Mouse (Mus musculus): ENCODE data around the gene Slc39a1. TPM values are rescaled to one million over a fixed set of nuclear protein-coding genes. Genes with fewer than 3 reads are reported as not detected.

The Slc39a1 gene
- polyA plus RNA-seq, 1 experiment from 2014 or later: 108 TPM

- H3K36me3 ChIP-seq (ENCODE audit: insufficient read depth, low read length): peaks cover 35% of the 10 kb centered on the region
- ATAC-seq (ENCODE audit: low FRiP score, low TSS enrichment): no peak
- H3K4me2 ChIP-seq (replicated peaks; ENCODE audit: low read depth, low read length): peak overlapping the region; percentile 95
- peaks cover 17% of the 10 kb centered on the region for H3K4me1 ChIP-seq (ENCODE audit: insufficient read depth, low read length)
- peak overlapping the region; percentile 97; the same call in 1 of the 2 replicates for H3K27ac ChIP-seq (ENCODE audit: low read length)
- peak overlapping the region; percentile 89 for H3K4me3 ChIP-seq (ENCODE audit: low read length)
- H3K9me3 ChIP-seq (ENCODE audit: low read length): no peaks in the 10 kb centered on the region
- WGBS: 32% methylated on average over 10 of the region's 10 CpGs
- peak overlapping the region; percentile 89 for H3K9ac ChIP-seq (replicated peaks; ENCODE audit: low read length)
- H3K27me3 ChIP-seq (ENCODE audit: insufficient read depth, low read length): no peaks in the 10 kb centered on the region
Observed at GRCm38 (mm10) chr3:90264687-90265033, 16.7 kb downstream of the Slc39a1 start.

DNA sequence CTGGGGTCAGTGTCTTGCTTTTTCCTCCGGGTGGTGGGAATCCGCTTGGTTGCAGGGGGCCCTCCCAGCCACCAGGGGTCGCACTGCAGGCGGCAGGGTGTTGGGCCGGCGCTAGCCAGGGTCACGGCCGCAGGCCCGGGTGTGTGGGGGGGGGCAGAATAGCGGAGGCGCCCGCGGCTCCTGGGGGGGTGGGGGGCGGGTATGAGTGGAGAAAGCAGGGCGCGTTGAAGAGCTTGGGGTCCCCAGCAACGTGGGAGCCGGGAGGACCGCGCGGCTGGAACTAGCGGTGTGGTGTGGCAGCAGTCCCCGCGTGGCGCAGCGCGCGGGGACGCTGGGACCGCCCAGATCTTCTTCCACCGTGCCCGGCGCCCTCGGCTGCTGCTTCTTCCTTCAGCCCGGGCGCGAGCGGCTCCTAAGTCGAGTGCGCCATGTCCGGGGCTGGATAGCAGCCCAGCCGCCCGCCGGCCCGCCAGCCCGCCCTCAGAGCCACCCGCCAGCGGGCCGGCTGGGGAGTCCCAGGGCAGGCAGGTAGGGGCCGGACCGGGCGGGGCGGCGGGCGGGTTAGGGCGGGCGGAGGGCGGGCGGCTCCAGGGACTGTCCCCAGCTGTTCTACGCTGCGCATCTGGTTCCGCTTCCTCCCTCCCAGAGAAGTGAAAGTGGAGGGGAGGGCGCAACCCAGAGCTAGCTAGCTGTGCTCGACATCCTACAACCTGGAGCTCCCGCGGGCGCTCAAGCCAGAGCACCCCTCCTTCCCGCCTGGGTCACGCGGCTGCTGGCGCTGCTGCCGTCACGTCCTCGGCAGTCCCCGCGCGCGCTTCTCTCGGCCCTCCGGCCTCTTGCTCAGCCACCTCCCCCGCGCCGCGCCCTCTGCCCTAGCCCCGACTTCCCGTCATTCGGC, 17.3 kb downstream of the Slc39a1 start, which contains the start of gene Dennd4b:
Gene Dennd4b, plus strand, starts transcription at position 152 of the 898 bp plus-strand sequence.
- Histone ChIP-seq H3K9ac (replicated peaks; ENCODE audit: low read length) (peak within 1 kb of the TSS; percentile 89), H3K27ac (ENCODE audit: low read length) (peak within 1 kb of the TSS; percentile 97), H3K36me3 (ENCODE audit: insufficient read depth, low read length) (peaks cover 28% of the 10 kb centered on the region), H3K4me2 (replicated peaks; ENCODE audit: low read depth, low read length) (peak within 1 kb of the TSS; percentile 95), H3K9me3 (ENCODE audit: low read length) (no peaks in the 10 kb centered on the region), H3K27me3 (ENCODE audit: insufficient read depth, low read length) (no peaks in the 10 kb centered on the region), H3K4me3 (ENCODE audit: low read length) (peak within 1 kb of the TSS; percentile 89), H3K4me1 (ENCODE audit: insufficient read depth, low read length) (peaks cover 17% of the 10 kb centered on the region)
- ATAC-seq (ENCODE audit: low FRiP score, low TSS enrichment): peak; percentile 94
- WGBS: under 1% methylated on average over 72 of the region's 87 CpGs

DNA sequence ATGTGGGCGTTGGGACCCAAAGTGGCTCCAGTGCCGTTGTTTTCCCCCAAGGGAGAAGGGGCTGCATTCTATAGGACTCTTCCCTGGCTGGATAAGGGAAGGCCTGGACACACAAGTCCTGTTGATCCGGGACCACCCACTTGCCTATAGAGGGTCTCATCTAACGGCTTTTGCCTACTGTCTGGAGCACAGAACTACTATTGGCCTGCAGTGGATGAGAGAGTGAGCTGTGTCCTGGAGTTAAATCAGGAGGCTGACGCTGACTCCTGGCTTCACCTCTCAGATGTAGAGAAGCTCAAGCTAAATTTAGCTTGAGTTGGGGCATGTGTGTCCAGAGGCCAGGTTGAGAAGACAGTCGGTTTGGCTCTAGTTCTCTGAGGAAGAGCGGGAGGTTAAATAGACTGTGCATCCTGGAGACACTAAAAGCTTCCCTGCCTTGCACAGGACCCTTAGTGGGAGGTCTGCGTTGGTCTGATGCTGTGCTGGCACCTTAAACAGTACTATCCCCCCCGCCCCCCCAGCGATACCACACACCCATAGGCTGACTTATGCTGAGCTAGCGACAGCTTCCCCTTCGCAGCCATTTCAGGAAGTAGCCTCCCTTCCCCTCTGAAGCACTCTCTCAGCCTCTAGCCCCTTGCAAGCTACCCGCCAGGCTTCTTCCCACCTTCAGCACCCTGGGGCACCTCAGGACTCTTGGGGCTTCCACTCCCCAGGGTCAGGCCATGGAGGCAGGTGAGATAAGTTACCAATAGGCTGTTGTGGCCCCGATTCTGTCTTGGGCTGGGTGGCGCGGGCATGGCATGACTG, 18.2 kb downstream of the Slc39a1 start:
- no peaks in the 10 kb centered on the region for H3K9me3 ChIP-seq (ENCODE audit: low read length)
- H3K4me1 ChIP-seq (ENCODE audit: insufficient read depth, low read length): peaks cover 17% of the 10 kb centered on the region
- H3K36me3 ChIP-seq (ENCODE audit: insufficient read depth, low read length): peaks cover 21% of the 10 kb centered on the region
- H3K27me3 ChIP-seq (ENCODE audit: insufficient read depth, low read length): no peaks in the 10 kb centered on the region
- 24% methylated on average over 16 of the region's 16 CpGs for WGBS
- ATAC-seq (ENCODE audit: low FRiP score, low TSS enrichment): peak; percentile 33; the same call in 1 of the 2 replicates
- H3K4me3 ChIP-seq (ENCODE audit: low read length): peak overlapping the region; percentile 89
- H3K9ac ChIP-seq (replicated peaks; ENCODE audit: low read length): peak overlapping the region; percentile 89
- peak overlapping the region; percentile 95 for H3K4me2 ChIP-seq (replicated peaks; ENCODE audit: low read depth, low read length)
- peak overlapping the region; percentile 97 for H3K27ac ChIP-seq (ENCODE audit: low read length)

DNA sequence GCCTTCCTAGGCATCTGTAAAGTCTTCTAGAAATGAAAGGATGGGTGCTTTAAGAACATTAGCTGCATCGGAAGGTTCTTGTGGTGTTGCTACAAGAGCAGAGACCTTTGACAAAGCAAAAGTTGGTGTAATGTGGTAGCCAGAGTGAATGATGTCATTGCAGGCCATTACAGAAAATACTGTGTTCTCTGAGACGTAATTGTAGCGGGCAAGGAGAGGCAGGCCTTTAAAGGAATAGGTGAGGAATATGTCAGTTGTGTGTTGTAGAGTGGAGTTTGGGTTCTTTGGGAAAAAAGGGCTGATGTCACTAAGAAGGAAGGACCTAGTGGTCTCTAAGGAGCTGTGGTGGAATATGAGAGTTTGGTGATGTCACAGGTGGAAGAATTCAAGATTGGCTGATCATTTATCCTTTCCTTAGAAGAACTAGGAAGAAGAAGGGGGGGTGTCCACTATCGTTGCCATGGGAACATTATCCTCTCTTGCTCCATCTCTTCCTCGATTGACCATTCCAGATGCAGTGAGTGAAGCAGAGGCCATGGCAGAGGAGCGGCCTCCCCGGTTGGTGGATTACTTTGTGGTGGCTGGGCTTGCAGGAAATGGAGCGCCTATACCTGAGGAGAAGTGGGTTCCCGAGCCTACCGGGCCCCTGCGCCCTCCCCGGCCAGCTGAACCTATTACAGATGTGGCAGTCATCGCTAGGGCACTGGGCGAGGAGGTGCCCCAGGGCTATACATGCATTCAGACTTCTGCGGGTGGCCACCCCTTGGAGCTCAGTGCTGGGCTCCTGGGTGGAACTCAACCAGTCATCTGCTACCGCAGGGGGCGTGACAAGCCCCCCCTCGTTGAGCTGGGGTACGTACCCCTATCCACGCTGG, 19.2 kb downstream of the Slc39a1 start:
- no peak for ATAC-seq (ENCODE audit: low FRiP score, low TSS enrichment)
- 92% methylated on average over 20 of the region's 20 CpGs for WGBS
- H3K9me3 ChIP-seq (ENCODE audit: low read length): no peaks in the 10 kb centered on the region
- no peaks in the 10 kb centered on the region for H3K27me3 ChIP-seq (ENCODE audit: insufficient read depth, low read length)
- no peak overlapping the region for H3K9ac ChIP-seq (replicated peaks; ENCODE audit: low read length)
- H3K27ac ChIP-seq (ENCODE audit: low read length): peak overlapping the region; percentile 97; the same call in 1 of the 2 replicates
- H3K36me3 ChIP-seq (ENCODE audit: insufficient read depth, low read length): peaks cover 12% of the 10 kb centered on the region
- H3K4me2 ChIP-seq (replicated peaks; ENCODE audit: low read depth, low read length): peak overlapping the region; percentile 95
- H3K4me1 ChIP-seq (ENCODE audit: insufficient read depth, low read length): peaks cover 17% of the 10 kb centered on the region
- peak overlapping the region; percentile 89 for H3K4me3 ChIP-seq (ENCODE audit: low read length)

GRCm38 (mm10) chr3:90268190-90268589, 20.2 kb downstream of the Slc39a1 start:
- no peak overlapping the region for H3K4me3 ChIP-seq (ENCODE audit: low read length)
- H3K27ac ChIP-seq (ENCODE audit: low read length): no peak overlapping the region
- ATAC-seq (ENCODE audit: low FRiP score, low TSS enrichment): no peak
- no peaks in the 10 kb centered on the region for H3K27me3 ChIP-seq (ENCODE audit: insufficient read depth, low read length)
- WGBS: 94% methylated on average over 11 of the region's 11 CpGs
- H3K4me2 ChIP-seq (replicated peaks; ENCODE audit: low read depth, low read length): no peak overlapping the region
- H3K9ac ChIP-seq (replicated peaks; ENCODE audit: low read length): no peak overlapping the region
- H3K4me1 ChIP-seq (ENCODE audit: insufficient read depth, low read length): peaks cover 17% of the 10 kb centered on the region
- peaks cover 10% of the 10 kb centered on the region for H3K36me3 ChIP-seq (ENCODE audit: insufficient read depth, low read length)
- no peaks in the 10 kb centered on the region for H3K9me3 ChIP-seq (ENCODE audit: low read length)

GRCm38 (mm10) chr3:90268971-90269370, 21.0 kb downstream of the Slc39a1 start:
- peaks cover 8% of the 10 kb centered on the region for H3K36me3 ChIP-seq (ENCODE audit: insufficient read depth, low read length)
- WGBS: 93% methylated on average over 16 of the region's 16 CpGs
- no peaks in the 10 kb centered on the region for H3K27me3 ChIP-seq (ENCODE audit: insufficient read depth, low read length)
- no peak for ATAC-seq (ENCODE audit: low FRiP score, low TSS enrichment)
- H3K4me3 ChIP-seq (ENCODE audit: low read length): no peak overlapping the region
- H3K27ac ChIP-seq (ENCODE audit: low read length): no peak overlapping the region
- no peak overlapping the region for H3K9ac ChIP-seq (replicated peaks; ENCODE audit: low read length)
- H3K4me1 ChIP-seq (ENCODE audit: insufficient read depth, low read length): peaks cover 17% of the 10 kb centered on the region
- H3K4me2 ChIP-seq (replicated peaks; ENCODE audit: low read depth, low read length): no peak overlapping the region
- H3K9me3 ChIP-seq (ENCODE audit: low read length): no peaks in the 10 kb centered on the region

DNA sequence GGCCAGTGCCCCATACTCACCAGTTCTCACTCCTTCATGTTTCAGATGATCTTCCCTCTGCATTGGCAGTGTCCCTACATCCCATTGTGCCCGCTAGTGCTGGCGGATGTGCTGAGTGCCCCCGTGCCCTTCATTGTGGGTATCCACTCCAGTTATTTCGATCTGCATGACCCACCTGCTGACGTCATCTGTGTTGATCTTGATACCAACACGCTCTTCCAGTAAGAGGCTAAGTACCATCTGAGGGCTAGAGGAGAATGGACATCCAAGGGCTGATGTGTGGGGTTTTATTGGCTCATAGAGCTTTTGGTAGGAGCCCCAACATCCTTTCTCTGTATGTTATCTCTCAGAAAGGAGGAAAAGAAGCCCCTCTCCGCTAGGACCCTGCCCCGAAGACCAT, 22.8 kb downstream of the Slc39a1 start:
- Histone ChIP-seq H3K27ac (ENCODE audit: low read length) (no peak overlapping the region), H3K36me3 (ENCODE audit: insufficient read depth, low read length) (peaks cover 8% of the 10 kb centered on the region), H3K9ac (replicated peaks; ENCODE audit: low read length) (no peak overlapping the region), H3K9me3 (ENCODE audit: low read length) (no peaks in the 10 kb centered on the region), H3K4me3 (ENCODE audit: low read length) (no peak overlapping the region), H3K4me1 (ENCODE audit: insufficient read depth, low read length) (peaks cover 14% of the 10 kb centered on the region; the same call in 1 of the 2 replicates), H3K27me3 (ENCODE audit: insufficient read depth, low read length) (no peaks in the 10 kb centered on the region), H3K4me2 (replicated peaks; ENCODE audit: low read depth, low read length) (no peak overlapping the region)
- 97% methylated on average over 8 of the region's 8 CpGs for WGBS
- ATAC-seq (ENCODE audit: low FRiP score, low TSS enrichment): no peak

DNA sequence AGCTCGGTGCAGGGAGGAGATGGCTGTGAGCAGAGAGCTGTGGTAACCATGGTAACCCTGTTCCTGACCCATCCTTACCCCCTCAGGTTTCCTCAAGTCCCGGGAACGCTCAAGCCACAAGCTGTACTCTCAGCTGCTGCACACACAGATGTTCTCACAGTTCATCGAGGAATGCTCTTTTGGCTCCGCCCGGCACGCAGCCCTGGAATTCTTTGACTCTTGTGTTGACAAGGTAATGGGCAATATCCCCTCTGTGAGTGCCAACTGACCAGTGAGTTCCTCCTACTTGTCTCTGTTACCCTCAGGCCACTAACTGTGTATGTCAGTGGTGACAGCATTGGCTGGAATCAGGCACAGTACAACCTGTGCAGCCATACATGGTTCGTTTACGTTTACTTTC, 24.2 kb downstream of the Slc39a1 start:
- Histone ChIP-seq H3K4me1 (ENCODE audit: insufficient read depth, low read length) (0 out of 2 replicates have a peak, but pooled peaks cover under 1% of the 10 kb centered on the region), H3K9ac (replicated peaks; ENCODE audit: low read length) (no peak overlapping the region), H3K27ac (ENCODE audit: low read length) (no peak overlapping the region), H3K36me3 (ENCODE audit: insufficient read depth, low read length) (peaks cover 14% of the 10 kb centered on the region), H3K27me3 (ENCODE audit: insufficient read depth, low read length) (no peaks in the 10 kb centered on the region), H3K4me2 (replicated peaks; ENCODE audit: low read depth, low read length) (no peak overlapping the region), H3K4me3 (ENCODE audit: low read length) (no peak overlapping the region), H3K9me3 (ENCODE audit: low read length) (no peaks in the 10 kb centered on the region)
- no peak for ATAC-seq (ENCODE audit: low FRiP score, low TSS enrichment)
- 72% methylated on average over 9 of the region's 9 CpGs for WGBS

GRCm38 (mm10) chr3:90273855-90274254, 25.9 kb downstream of the Slc39a1 start:
- no peak; the same call in 1 of the 2 replicates for ATAC-seq (ENCODE audit: low FRiP score, low TSS enrichment)

More at GRCm38 (mm10) chr3:90273855-90274254, 25.9 kb downstream of the Slc39a1 start:
- Histone ChIP-seq H3K4me2 (replicated peaks; ENCODE audit: low read depth, low read length) (no peak overlapping the region), H3K36me3 (ENCODE audit: insufficient read depth, low read length) (peaks cover 14% of the 10 kb centered on the region), H3K9ac (replicated peaks; ENCODE audit: low read length) (no peak overlapping the region), H3K27me3 (ENCODE audit: insufficient read depth, low read length) (no peaks in the 10 kb centered on the region), H3K4me3 (ENCODE audit: low read length) (no peak overlapping the region), H3K27ac (ENCODE audit: low read length) (no peak overlapping the region), H3K4me1 (ENCODE audit: insufficient read depth, low read length) (no peaks in the 10 kb centered on the region), H3K9me3 (ENCODE audit: low read length) (no peaks in the 10 kb centered on the region)
- 95% methylated on average over 22 of the region's 22 CpGs for WGBS
